Comparison of ENCODE assay signal across 9 mouse cellular contexts in the genomic region with DNA sequence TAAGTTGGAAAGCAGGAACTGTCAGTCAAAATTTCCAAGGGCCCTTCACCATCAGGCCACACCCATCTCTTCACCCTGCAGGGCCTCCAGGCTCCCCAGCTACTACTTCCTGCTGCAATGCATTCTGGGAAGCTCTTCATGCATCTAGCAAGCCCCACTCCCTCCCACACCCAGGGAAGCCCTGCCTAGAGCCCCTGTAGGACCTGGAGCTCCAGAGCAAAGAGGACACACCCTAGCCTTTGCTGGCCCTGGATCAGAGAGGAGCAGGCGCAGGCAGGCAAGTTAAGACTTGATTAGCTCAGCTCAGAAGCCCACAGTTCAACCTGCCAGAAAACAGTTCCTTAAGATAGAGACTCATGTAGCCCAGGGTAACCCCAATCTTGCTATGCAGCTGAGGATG. TPM values are rescaled to one million over a fixed set of nuclear protein-coding genes. Genes with fewer than 3 reads are reported as not detected.
DNase-seq lines count a peak whose midpoint lies in the region; ATAC-seq and TF ChIP-seq lines count a peak whose summit lies in the region.
"Had no signal": no experiment of that assay in that cellular context is flagged by ENCODE, and none has a peak within 500 bp of the region (broad histone marks: within the 10 kb centered on the region; RNA-seq: fewer than 3 reads in every experiment).

No protein-coding gene starts in this region.

- TF ChIP-seq POLR2A in kidney, adult 2 months (IDR thresholded peaks at IDR 0.05; ENCODE audit: low read depth, low read length), result no peak

- H3K9ac ChIP-seq in lung, embryonic 16.5 days (ENCODE audit: low read length), result no peak overlapping the region; the same call in 1 of the 2 replicates
- no peak overlapping the region for H3K9ac ChIP-seq in kidney, embryonic 15.5 days

- TF ChIP-seq CTCF in kidney, adult 2 months (conservative IDR thresholded peaks at IDR 0.05; ENCODE audit: insufficient read depth, insufficient read length, low read depth, low read length), result no peak

- intact Hi-C loops in left cerebral cortex, postnatal 25 days (cut with DNase I), result no loop called here

- H3K9me3 ChIP-seq in embryonic facial prominence, embryonic 10.5 days, result no peaks in the 10 kb centered on the region
- H3K9me3 ChIP-seq in lung, embryonic 16.5 days (ENCODE audit: control insufficient read depth, low read length), result no peaks in the 10 kb centered on the region
- no peaks in the 10 kb centered on the region for H3K9me3 ChIP-seq in kidney, embryonic 15.5 days (replicated peaks)

- ATAC-seq in lung, embryonic 16.5 days (ENCODE audit: low read depth), result peak; percentile 89
- no peak for ATAC-seq in kidney, embryonic 15.5 days (replicated peaks; ENCODE audit: low FRiP score)

- no peak overlapping the region for H3K4me3 ChIP-seq in embryonic facial prominence, embryonic 10.5 days
- H3K4me3 ChIP-seq in lung, embryonic 16.5 days (ENCODE audit: low read length), result no peak overlapping the region
- no peak overlapping the region for H3K4me3 ChIP-seq in kidney, adult 2 months (ENCODE audit: insufficient read depth, low read depth, low read length)
- H3K4me3 ChIP-seq in kidney, embryonic 15.5 days (replicated peaks), result no peak overlapping the region

- peaks cover 7% of the 10 kb centered on the region for H3K36me3 ChIP-seq in embryonic facial prominence, embryonic 10.5 days (replicated peaks)
- no peaks in the 10 kb centered on the region for H3K36me3 ChIP-seq in lung, embryonic 16.5 days (ENCODE audit: control insufficient read depth, insufficient read depth, low read length)
- H3K36me3 ChIP-seq in kidney, adult 2 months (ENCODE audit: control insufficient read depth, insufficient read depth, low read length), result no peaks in the 10 kb centered on the region
- peaks cover 5% of the 10 kb centered on the region; the same call in 1 of the 2 replicates for H3K36me3 ChIP-seq in kidney, embryonic 15.5 days

- no peak overlapping the region for H3K4me2 ChIP-seq in lung, embryonic 16.5 days (ENCODE audit: low read depth, low read length)
- no peak overlapping the region for H3K4me2 ChIP-seq in kidney, embryonic 15.5 days

- 86% methylated on average over 1 of the region's 1 CpGs for WGBS in embryonic facial prominence, embryonic 10.5 days
- 59% methylated on average over 1 of the region's 1 CpGs for WGBS in lung, embryonic 16.5 days
- WGBS in kidney, adult 2 months, result 84% methylated on average over 1 of the region's 1 CpGs
- 81% methylated on average over 1 of the region's 1 CpGs for WGBS in kidney, embryonic 15.5 days

- no peaks in the 10 kb centered on the region for H3K27me3 ChIP-seq in embryonic facial prominence, embryonic 10.5 days (replicated peaks; ENCODE audit: low read depth, poor library complexity, severe bottlenecking)
- no peaks in the 10 kb centered on the region for H3K27me3 ChIP-seq in lung, embryonic 16.5 days (ENCODE audit: control insufficient read depth, insufficient read depth, low read depth, low read length)
- H3K27me3 ChIP-seq in kidney, adult 2 months (replicated peaks; ENCODE audit: control insufficient read depth, insufficient read depth, low read length), result no peaks in the 10 kb centered on the region
- no peaks in the 10 kb centered on the region for H3K27me3 ChIP-seq in kidney, embryonic 15.5 days

- H3K4me1 ChIP-seq in embryonic facial prominence, embryonic 10.5 days, result peaks cover 19% of the 10 kb centered on the region
- peaks cover 8% of the 10 kb centered on the region; the same call in 1 of the 2 replicates for H3K4me1 ChIP-seq in lung, embryonic 16.5 days (replicated peaks; ENCODE audit: control insufficient read depth, insufficient read depth, low read length)
- peaks cover 32% of the 10 kb centered on the region for H3K4me1 ChIP-seq in kidney, adult 2 months (ENCODE audit: control insufficient read depth, insufficient read depth, low read length)
- H3K4me1 ChIP-seq in kidney, embryonic 15.5 days, result peaks cover 25% of the 10 kb centered on the region

- peak; percentile 89 for DNase-seq in heart, adult 11 months
- DNase-seq in heart, adult 18-20 months, result no peak
- DNase-seq in embryonic facial prominence, embryonic 10.5 days (ENCODE audit: low spot score), result peak; percentile 46
- peak; percentile 91 for DNase-seq in thymus, postnatal 0 days (ENCODE audit: low spot score)
- DNase-seq in kidney, adult 2 months, result no peak
- DNase-seq in left cerebral cortex, postnatal 25 days (ENCODE audit: low spot score in 2 of 2), result no peak

- H3K27ac ChIP-seq in embryonic facial prominence, embryonic 10.5 days (replicated peaks), result no peak overlapping the region
- H3K27ac ChIP-seq in lung, embryonic 16.5 days (ENCODE audit: low read length), result peak overlapping the region; percentile 92
- H3K27ac ChIP-seq in kidney, adult 2 months (ENCODE audit: insufficient read depth, low read depth, low read length), result no peak overlapping the region
- no peak overlapping the region for H3K27ac ChIP-seq in kidney, embryonic 15.5 days
- H3K27ac ChIP-seq: kidney, postnatal 0 days had no signal

RNA-seq across cellular contexts. Expression of gene Baiap2l2, which starts 3.9 kb away (rescaled TPM):
- under 1 TPM; 0.13 to 0.25 TPM for total RNA-seq in heart, adult 18-20 months (2021)
- polyA plus RNA-seq in embryonic facial prominence, embryonic 10.5 days (2016; fragmentation: Nextera tagmentation; extraction: Ambion mirVana), result 2.5 and 6.0 TPM in 2 replicates
- 4.1 and 6.2 TPM in 2 replicates for polyA plus RNA-seq in lung, embryonic 16.5 days (2015; fragmentation: Nextera tagmentation; extraction: Ambion mirVana)
- 0.81 and 0.90 TPM in 2 replicates for polyA plus RNA-seq in thymus, postnatal 0 days (2015; fragmentation: Nextera tagmentation; extraction: Ambion mirVana)
- polyA plus RNA-seq in kidney, adult 2 months (2012; rRNA removed), result 113 and 170 TPM in 2 replicates
- polyA plus RNA-seq in kidney, embryonic 15.5 days (2015; fragmentation: Nextera tagmentation; extraction: Ambion mirVana), result 13.4 and 14.3 TPM in 2 replicates
- 1 to 10 TPM; 2.3 to 3.7 TPM for total RNA-seq in left cerebral cortex, postnatal 25 days (2021)

RNA-seq across cellular contexts. Expression of gene Slc16a8, which starts 26.8 kb away (rescaled TPM):
- under 1 TPM; 0.50 to 0.64 TPM for total RNA-seq in heart, adult 18-20 months (2021)
- 0.16 and 0.34 TPM in 2 replicates for polyA plus RNA-seq in embryonic facial prominence, embryonic 10.5 days (2016; fragmentation: Nextera tagmentation; extraction: Ambion mirVana)
- 0.13 and 0.19 TPM in 2 replicates for polyA plus RNA-seq in lung, embryonic 16.5 days (2015; fragmentation: Nextera tagmentation; extraction: Ambion mirVana)
- polyA plus RNA-seq in thymus, postnatal 0 days (2015; fragmentation: Nextera tagmentation; extraction: Ambion mirVana), result not detected in 2 replicates
- 0.23 and 0.49 TPM in 2 replicates for polyA plus RNA-seq in kidney, adult 2 months (2012; rRNA removed)
- 0.12 and 0.26 TPM in 2 replicates for polyA plus RNA-seq in kidney, embryonic 15.5 days (2015; fragmentation: Nextera tagmentation; extraction: Ambion mirVana)
- under 1 TPM in 1 of 2 experiments, not detected in 1; 0.37 TPM for total RNA-seq in left cerebral cortex, postnatal 25 days (2021)
- polyA plus RNA-seq: kidney, postnatal 0 days had no signal

RNA-seq across cellular contexts. Expression of gene Pla2g6, which starts 46.8 kb away (rescaled TPM):
- 10 to 100 TPM in 1 of 2 experiments, 1 to 10 TPM in 1; 9.4 to 11.3 TPM for total RNA-seq in heart, adult 18-20 months (2021)
- 18.4 and 20.4 TPM in 2 replicates for polyA plus RNA-seq in embryonic facial prominence, embryonic 10.5 days (2016; fragmentation: Nextera tagmentation; extraction: Ambion mirVana)
- polyA plus RNA-seq in lung, embryonic 16.5 days (2015; fragmentation: Nextera tagmentation; extraction: Ambion mirVana), result 20.1 and 22.4 TPM in 2 replicates
- 12.8 and 15.2 TPM in 2 replicates for polyA plus RNA-seq in thymus, postnatal 0 days (2015; fragmentation: Nextera tagmentation; extraction: Ambion mirVana)
- 24.6 and 28.7 TPM in 2 replicates for polyA plus RNA-seq in kidney, adult 2 months (2012; rRNA removed)
- polyA plus RNA-seq in kidney, embryonic 15.5 days (2015; fragmentation: Nextera tagmentation; extraction: Ambion mirVana), result 16.9 and 17.7 TPM in 2 replicates
- 10 to 100 TPM; 20.6 to 22.4 TPM for total RNA-seq in left cerebral cortex, postnatal 25 days (2021)

RNA-seq across cellular contexts. Expression of gene Gm49486, which starts 52.2 kb away (rescaled TPM):
- total RNA-seq in heart, adult 18-20 months (2021), result 1 to 10 TPM; 1.2 to 1.3 TPM
- 0.29 and 0.35 TPM in 2 replicates for polyA plus RNA-seq in embryonic facial prominence, embryonic 10.5 days (2016; fragmentation: Nextera tagmentation; extraction: Ambion mirVana)
- polyA plus RNA-seq in lung, embryonic 16.5 days (2015; fragmentation: Nextera tagmentation; extraction: Ambion mirVana), result 0.28 and 0.67 TPM in 2 replicates
- 0.07 and 0.35 TPM in 2 replicates for polyA plus RNA-seq in thymus, postnatal 0 days (2015; fragmentation: Nextera tagmentation; extraction: Ambion mirVana)
- 0.04 and 0.11 TPM in 2 replicates for polyA plus RNA-seq in kidney, adult 2 months (2012; rRNA removed)
- polyA plus RNA-seq in kidney, embryonic 15.5 days (2015; fragmentation: Nextera tagmentation; extraction: Ambion mirVana), result 0.67 and 0.74 TPM in 2 replicates
- under 1 TPM; 0.37 to 0.53 TPM for total RNA-seq in left cerebral cortex, postnatal 25 days (2021)

RNA-seq across cellular contexts. Expression of gene Pick1, which starts 52.4 kb away (rescaled TPM):
- total RNA-seq in heart, adult 18-20 months (2021), result 10 to 100 TPM; 22.4 to 22.8 TPM
- polyA plus RNA-seq in embryonic facial prominence, embryonic 10.5 days (2016; fragmentation: Nextera tagmentation; extraction: Ambion mirVana), result 45.6 and 50.1 TPM in 2 replicates
- polyA plus RNA-seq in lung, embryonic 16.5 days (2015; fragmentation: Nextera tagmentation; extraction: Ambion mirVana), result 41.2 and 48.4 TPM in 2 replicates
- 18.2 and 21.9 TPM in 2 replicates for polyA plus RNA-seq in thymus, postnatal 0 days (2015; fragmentation: Nextera tagmentation; extraction: Ambion mirVana)
- 29.8 and 31.4 TPM in 2 replicates for polyA plus RNA-seq in kidney, adult 2 months (2012; rRNA removed)
- 45.5 and 49.8 TPM in 2 replicates for polyA plus RNA-seq in kidney, embryonic 15.5 days (2015; fragmentation: Nextera tagmentation; extraction: Ambion mirVana)
- total RNA-seq in left cerebral cortex, postnatal 25 days (2021), result 10 to 100 TPM; 49.9 to 54.6 TPM

Comparison
In these comparisons a context has a peak if more than half of its experiments do, and no peak if none do; other contexts are left out.
1. DNase-seq: peak in heart, adult 11 months (single experiment), embryonic facial prominence, embryonic 10.5 days (single experiment) and thymus, postnatal 0 days (single experiment); none in heart, adult 18-20 months (0 of 2), kidney, adult 2 months (single experiment) and left cerebral cortex, postnatal 25 days (0 of 2).